Mouse (Mus musculus): ENCODE data around the gene BC024063.
A peak's percentile ranks its signal among the peaks of the same experiment; 100 is the strongest.
"Not testable (repeated sequence)": the region's sequence is repeated elsewhere in the genome, so short reads cannot be mapped to it uniquely, and the experiment has no call there.

The BC024063 gene

DNA sequence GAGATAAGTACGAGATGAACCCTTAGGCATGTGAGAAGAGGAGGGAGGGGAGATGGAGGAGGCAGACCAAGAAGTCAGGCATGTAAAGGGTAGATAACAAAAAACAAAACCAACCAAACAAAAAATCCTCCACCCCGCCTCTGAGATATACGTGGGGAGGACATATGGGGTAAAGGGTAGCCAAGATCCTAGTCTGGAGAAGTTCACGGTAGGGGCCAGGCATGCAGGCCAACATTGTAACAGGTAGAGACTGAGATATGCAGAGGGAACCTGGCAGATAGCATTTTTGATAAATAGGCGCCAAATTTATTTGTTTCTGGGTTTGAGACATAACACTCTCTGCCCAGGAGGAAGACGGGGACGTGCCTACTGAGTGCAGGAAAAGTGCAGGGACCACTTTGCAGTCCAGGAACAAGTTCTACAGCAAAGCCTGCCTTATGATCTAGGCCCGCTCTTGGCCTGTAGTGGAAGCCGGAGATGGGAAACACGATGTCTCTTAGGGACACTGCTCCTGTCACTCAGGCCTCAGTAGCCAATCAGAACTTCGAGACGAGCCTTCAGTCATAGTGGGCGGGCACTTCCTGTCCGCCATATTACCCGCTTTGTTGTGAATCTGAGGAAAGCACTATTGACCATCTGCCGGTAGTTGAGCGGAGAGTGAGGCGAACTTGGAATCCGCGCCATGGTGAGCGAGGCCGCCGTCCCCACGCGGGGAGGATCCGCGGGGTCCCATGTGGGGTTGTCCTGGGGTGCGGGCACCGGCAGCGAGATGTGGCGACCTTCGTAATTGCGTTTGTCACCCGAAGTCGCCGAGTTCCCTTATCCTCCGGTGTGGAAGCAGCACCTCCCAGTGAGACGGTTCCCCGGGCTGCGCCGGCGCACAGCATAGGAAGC lies at the start of gene BC024063:
Gene BC024063, plus strand, starts transcription at position 626 of the 894 bp plus-strand sequence.
- peak; percentile 82 to 83 for DNase-seq

DNA sequence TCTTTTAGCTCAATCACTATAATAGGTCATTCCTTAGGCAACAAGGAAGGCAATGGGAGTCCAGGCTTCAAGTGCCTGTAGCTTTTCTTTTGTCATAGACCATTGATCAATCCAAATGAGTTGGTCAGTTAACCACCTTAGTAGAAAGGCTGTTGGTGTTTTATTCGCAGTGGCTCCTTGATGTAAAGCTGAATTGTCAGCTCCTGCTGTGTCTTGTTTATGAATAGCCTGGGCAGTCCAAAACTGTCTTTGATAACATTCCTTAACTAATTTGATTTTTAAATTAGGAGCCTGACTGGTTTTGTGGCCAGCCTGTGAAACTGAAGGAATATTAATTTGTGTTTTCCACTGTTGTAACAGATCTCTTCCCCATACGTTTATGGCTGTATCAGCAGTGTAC lies 41.0 kb upstream of the BC024063 start:
- DNase-seq, result no peak

DNA sequence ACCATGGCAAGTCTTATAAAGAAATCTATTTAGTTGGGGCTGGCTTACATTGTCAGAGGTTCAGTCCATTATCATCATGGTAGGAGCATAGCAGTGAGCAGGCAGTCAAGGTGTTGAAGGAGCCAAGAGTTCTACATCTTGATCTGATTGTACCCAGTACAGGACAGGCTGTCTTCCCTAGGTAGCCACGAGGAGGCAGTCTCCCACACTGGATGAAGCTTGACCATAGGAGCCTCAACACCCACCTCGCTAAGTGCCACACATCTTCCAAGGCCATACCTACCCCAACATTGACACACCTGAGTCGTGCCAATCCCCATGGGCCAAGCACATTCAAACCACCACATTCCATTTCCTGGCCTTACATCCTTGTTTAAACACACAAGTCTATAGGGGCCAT lies 36.5 kb upstream of the BC024063 start:
- no peak for DNase-seq

DNA sequence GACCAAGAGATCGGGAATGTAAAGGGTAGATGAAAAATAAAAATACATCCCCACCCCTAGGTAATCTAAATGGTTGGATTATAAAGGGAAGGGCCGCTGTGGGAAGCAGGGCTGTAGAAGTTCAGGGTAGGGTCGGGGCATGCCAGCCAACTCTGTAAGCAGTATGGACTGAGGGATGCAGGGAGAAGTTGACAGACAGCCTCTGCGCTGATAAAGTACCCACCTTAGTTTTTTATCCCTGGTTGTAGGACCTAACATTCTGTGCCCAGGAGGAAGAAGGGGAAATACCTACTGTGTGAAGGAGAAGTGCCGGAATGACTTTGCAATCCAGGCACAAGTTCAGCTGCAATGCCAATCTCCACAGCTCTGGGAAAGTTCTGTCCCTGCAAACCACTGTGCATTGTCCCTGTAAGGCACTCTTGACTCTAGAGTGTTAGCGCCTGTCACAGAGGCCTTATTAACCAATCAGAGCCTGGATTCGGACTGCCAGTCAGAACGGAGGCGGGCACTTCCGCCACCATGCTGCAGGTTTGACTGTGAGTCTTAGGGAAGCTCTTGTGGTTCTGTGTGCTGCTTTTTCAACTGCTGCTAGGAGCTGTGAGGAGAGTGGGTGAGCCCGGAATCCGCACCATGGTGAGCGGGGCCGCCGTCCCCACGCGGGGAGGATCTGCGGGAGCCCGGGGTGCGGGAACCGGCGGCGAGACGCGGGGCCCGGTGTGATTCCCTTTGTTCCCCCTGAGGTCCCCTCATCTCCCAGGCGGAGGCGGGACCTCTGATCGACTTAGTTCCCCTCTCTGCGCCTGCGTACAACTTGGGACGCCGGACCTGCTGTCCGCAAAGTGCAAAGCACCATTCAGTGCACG lies 35.3 kb upstream of the BC024063 start, which contains the start of gene Zfp873:
Gene Zfp873, plus strand, starts transcription at position 527 of the 863 bp plus-strand sequence.
- peak; percentile 94 to 96 for DNase-seq

DNA sequence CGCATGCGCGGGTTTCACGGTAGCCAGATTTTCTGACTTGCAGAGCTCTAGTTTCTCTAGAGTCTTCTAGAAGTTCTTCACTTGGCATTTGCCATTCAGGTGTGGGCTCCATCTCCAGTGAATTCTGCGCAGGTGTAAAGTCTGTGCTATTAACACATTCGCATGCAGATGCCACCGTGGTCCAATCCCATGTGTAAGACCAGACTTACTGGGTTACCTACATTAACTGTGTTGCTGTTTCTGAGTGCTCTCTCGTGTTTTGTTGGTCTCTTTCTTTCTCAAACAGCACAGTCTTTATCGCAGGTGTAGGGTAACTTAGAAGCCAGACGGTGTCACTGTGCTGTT lies 34.7 kb upstream of the BC024063 start:
- DNase-seq, result not testable (repeated sequence)

DNA sequence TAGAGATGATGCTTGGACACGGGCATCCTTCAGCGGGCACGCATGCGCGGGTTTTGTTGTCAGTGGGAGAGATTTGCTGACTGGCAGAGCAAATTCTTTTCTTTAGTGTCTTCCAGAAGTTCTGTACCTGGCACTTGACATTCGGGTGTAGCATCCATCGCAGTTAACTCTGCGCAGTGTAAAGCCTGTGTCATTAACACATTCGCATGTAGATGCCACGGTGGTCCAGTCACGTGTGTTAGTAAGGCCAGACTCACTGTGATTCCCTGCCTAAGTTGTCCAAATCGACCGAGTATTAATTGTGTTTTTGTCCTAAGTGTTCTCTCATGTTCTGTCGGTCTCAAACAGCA lies 444 bp downstream of the BC024063 start:
- DNase-seq, result peak; percentile 4 to 19

DNA sequence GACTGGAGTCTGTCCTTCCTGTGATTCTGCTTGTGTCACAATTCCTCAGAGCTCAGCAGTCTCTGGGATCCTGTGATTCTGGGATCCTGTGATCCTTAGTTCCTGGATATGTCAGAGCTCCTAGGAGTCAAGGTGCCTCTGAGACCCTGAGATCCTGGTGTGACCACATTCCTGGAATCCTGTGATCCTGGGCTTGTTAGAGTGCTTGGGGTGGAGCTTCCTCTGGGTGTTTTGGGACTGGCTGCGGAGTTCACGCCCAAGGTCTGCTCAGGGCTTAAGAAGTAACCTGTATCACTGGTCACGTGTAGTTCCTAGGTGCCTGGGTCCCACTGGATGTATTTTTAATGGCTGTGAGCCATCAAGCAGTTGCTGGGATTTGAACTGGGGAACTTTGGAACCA lies 34.1 kb downstream of the BC024063 start:
- no peak for DNase-seq

DNA sequence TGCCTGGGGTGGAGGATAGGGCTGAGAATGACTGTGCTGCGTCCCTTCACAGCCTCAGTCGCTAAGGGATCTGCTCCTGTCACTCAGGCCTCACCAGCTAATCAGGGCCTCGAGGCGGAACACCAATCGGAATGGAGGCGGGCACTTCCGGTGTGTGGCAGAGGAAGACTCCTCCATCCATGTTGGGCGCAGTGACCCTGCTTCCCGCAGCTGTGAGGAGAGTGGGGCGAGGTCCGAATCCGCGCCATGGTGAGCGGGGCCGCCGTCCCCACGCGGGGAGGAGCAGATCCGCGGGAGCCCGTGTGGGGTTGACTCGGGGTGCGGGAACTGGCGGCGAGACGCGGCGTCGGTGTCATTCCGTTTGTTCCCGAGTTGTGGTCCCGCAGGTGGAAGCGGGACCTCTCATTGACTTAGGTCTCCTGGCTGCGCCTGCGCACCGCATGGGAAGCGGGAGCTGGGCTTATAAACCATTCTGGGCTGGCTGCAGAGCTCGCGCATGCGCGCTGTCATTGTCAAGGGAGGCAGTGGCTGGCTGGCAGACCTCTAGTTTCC lies 44.8 kb downstream of the BC024063 start, which contains the start of gene AU041133:
Gene AU041133, plus strand, starts transcription at position 164 of the 552 bp plus-strand sequence.
- DNase-seq, result peak; percentile 92 to 93

DNA sequence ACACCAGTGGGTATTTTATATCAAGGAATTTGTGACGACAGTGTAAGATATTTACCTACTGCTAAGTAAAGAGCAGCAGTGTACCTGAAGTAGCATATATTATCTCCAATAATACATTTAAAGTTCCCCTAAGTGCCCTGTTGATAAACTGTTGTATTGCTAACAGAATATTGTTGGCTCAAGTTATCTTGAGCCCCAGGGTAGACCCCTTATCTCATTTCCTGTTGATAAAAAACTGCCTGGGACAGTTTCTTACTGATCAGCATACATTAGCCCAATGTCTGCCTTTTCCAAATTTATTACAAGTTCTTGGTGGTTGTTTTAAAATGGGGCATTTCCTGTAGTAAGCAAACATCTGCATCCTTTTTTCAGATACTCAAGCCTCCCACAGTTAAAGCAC lies 62.1 kb downstream of the BC024063 start:
- DNase-seq, result no peak

DNA sequence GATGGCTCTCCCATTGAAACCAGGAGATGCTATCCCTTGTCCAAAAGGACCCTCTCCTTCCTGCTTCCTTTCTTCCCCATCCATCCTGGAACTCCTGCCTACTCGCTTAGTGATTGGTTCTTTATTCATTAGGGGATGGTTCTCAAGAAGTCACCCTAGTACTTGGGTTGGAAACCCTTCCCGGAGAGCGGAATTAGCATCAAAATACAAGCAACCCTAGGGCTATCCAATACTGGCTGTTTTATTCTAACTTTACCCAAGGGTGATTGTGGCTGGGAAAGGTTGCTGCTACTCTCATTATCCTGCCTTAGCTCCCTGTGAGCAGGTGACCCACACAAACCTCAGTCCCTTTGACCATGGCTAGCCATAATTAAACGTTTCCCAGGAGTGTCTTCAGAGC lies 64.4 kb downstream of the BC024063 start:
- DNase-seq, result no peak
